Mouse (Mus musculus) myocyte (in vitro differentiated cells): ENCODE data around the gene Olfr878. TPM values are rescaled to one million over a fixed set of nuclear protein-coding genes. Genes with fewer than 3 reads are reported as not detected.

Experiments
- H3K27me3 ChIP-seq: one replicate; pipeline ENCODE4 v1.6.1; 2011; ENCODE audit not compliant: control insufficient read depth, insufficient read depth, insufficient read length
- H3K36me3 ChIP-seq: one replicate; pipeline ENCODE4 v1.6.1; 2011; ENCODE audit not compliant: control insufficient read depth, insufficient read depth
- H3K4me2 ChIP-seq: one replicate; pipeline ENCODE4 v1.6.1; 2011; ENCODE audit warnings: low read depth, control low read depth
- H3K4me3 ChIP-seq: one replicate; pipeline ENCODE4 v1.5.1; 2011; ENCODE audit warnings: mild to moderate bottlenecking, control low read depth, moderate library complexity
- H3K79me2 ChIP-seq: one replicate; pipeline ENCODE4 v1.6.1; 2011; ENCODE audit not compliant: control insufficient read depth, insufficient read depth
- H3ac ChIP-seq: one replicate; pipeline ENCODE4 v1.6.1; 2011; ENCODE audit not compliant: control insufficient read depth, insufficient read length
- CEBPB ChIP-seq: IDR thresholded peaks from 2 replicates; pipeline ENCODE4 v1.6.1; 2011; ENCODE audit warnings: mild to moderate bottlenecking, moderate library complexity; ENCODE audit not compliant: poor library complexity, insufficient read depth, severe bottlenecking
- E2F4 ChIP-seq: IDR thresholded peaks from one replicate; pipeline ENCODE4 v1.6.1; 2011; ENCODE audit warnings: mild to moderate bottlenecking, control low read depth, moderate library complexity; ENCODE audit not compliant: insufficient read depth
- MAX ChIP-seq: IDR thresholded peaks from one replicate; pipeline ENCODE4 v1.6.1; 2011; ENCODE audit warnings: low read depth, mild to moderate bottlenecking, control low read depth
- MYOD1 ChIP-seq, 3 experiments: IDR thresholded peaks; one replicate each; pipeline ENCODE4 v1.6.1; 2011; ENCODE audit warnings: control low read depth in 2 of 3, low read depth in 2 of 3, mild to moderate bottlenecking in 2 of 3, moderate library complexity in 1 of 3; ENCODE audit not compliant: insufficient read length in 2 of 3, control insufficient read depth in 1 of 3
- MYOG ChIP-seq, 3 experiments: IDR thresholded peaks; one replicate each; pipeline ENCODE4 v1.6.1; 2011; ENCODE audit warnings: control low read depth in 2 of 3, low read depth in 2 of 3, mild to moderate bottlenecking in 2 of 3; ENCODE audit not compliant: insufficient read length in 2 of 3, control insufficient read depth in 1 of 3, insufficient read depth in 1 of 3
- POLR2A ChIP-seq: IDR thresholded peaks from one replicate; pipeline ENCODE4 v1.6.1; 2011; ENCODE audit warnings: low read depth, mild to moderate bottlenecking, control low read depth, moderate library complexity; ENCODE audit not compliant: insufficient read length
- POLR2AphosphoS2 ChIP-seq: IDR thresholded peaks from one replicate; pipeline ENCODE4 v1.6.1; 2011; ENCODE audit warnings: low read depth, control low read depth; ENCODE audit not compliant: insufficient read length
- REST ChIP-seq: IDR thresholded peaks from one replicate; pipeline ENCODE4 v1.6.1; 2011; ENCODE audit warnings: mild to moderate bottlenecking, control low read depth, moderate library complexity; ENCODE audit not compliant: insufficient read depth, insufficient read length
- SRF ChIP-seq: IDR thresholded peaks from one replicate; pipeline ENCODE4 v1.6.1; 2011; ENCODE audit warnings: low read depth; ENCODE audit not compliant: control insufficient read depth, insufficient read length
- TCF12 ChIP-seq: IDR thresholded peaks from one replicate; pipeline ENCODE4 v1.6.1; 2011; ENCODE audit warnings: mild to moderate bottlenecking, control low read depth; ENCODE audit not compliant: poor library complexity, insufficient read depth, severe bottlenecking
- TCF3 ChIP-seq: IDR thresholded peaks from one replicate; pipeline ENCODE4 v1.6.1; 2011; ENCODE audit warnings: low read depth, control low read depth; ENCODE audit not compliant: insufficient read length
- USF1 ChIP-seq: IDR thresholded peaks from one replicate; pipeline ENCODE4 v1.6.1; 2011; ENCODE audit warnings: low read depth, mild to moderate bottlenecking, control low read depth, moderate library complexity
- polyA plus RNA-seq: library from polyadenylated mRNA; unstranded; fragments of >200 nt; fragmentation: generic; extraction: Trizol; gene quantifications from one replicate; pipeline ENCODE4 v1.2.1, GENCODE M21; 2012; ENCODE audit warnings: missing spikeins

Gene Olfr878
- polyA plus RNA-seq, 1 experiment = not detected

DNA sequence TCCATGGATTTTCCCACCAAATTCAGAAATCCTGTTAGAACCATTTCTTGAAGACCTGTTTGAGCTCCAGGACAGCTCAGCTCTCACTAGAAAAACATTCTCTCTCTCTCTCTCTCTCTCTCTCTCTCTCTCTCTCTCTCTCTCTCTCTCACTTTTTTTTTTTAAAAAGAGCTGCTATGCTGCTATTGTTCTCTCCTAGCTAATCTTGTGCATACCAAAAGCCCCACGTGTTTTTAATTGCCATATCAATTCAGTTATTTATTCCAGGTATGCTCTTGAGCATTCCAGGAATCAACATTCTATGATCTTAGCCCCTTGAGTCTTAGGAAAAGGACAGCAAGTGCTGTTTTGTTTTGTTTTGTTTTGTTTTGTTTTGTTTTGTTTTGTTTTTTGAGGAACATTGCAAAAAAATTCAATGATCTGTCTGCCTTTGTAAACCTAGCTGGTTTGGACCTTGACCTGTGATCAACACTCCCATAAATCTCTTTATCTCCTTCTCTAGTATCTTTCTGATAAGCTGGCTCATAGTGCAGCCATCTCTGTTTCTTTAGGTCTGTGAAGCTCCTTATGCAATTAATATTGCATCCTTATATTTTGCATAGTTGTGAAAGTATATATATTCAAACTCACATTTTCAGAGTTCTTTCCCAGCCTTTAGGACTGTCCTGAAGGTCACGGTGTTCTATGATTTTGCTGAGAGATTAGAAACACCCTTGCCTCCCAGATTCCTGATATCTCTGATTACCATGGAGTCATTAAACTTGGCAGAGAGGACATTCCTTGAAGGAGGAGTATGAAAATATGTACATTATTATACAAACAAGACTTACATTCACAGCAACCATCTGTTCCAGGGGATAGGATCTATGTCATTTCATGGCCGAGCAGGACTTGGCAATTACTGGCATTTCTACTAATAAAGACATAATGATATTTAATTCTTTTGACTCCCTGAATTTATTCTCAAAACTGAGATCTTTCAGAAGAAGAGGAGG is 8.7 kb downstream of the Olfr878 start:
- no peaks in the 10 kb centered on the region for H3K27me3 ChIP-seq
- no peak overlapping the region for H3K4me2 ChIP-seq
- no peaks in the 10 kb centered on the region for H3K36me3 ChIP-seq
- TF ChIP-seq SRF (no peak), TCF3 (no peak), POLR2A (no peak), CEBPB (no peak), MAX (no peak), TCF12 (no peak), USF1 (no peak), REST (no peak), MYOD1 (IDR thresholded peaks at IDR 0.05; ENCODE audit: control insufficient read depth in 1 of 3, insufficient read length in 2 of 3, low read depth in 2 of 3) (no peak), MYOG (IDR thresholded peaks at IDR 0.05; ENCODE audit: control insufficient read depth in 1 of 3, insufficient read depth in 1 of 3, insufficient read length in 2 of 3, low read depth in 2 of 3) (no peak)
- no peak overlapping the region for H3ac ChIP-seq
- H3K79me2 ChIP-seq = no peaks in the 10 kb centered on the region
- H3K4me3 ChIP-seq = no peak overlapping the region

DNA sequence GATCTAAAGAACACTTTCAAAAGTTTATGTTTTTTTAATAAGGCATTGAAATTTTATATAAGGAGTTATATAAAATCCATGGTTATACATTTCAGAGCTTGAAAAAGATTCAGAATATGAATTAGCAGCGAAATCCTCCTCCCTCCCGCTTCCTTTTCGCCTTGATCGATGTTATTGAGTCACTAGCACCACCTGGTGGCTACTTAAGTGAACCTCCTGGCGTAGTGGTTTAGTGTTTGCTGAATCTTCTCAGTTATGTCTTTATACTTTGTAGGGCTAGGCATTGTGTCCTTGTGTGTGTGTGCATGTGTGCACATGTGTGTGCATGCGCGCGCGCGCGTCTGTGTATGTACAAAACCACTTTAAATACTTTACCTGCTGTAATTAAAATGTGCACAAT is 14.9 kb downstream of the Olfr878 start:
- no peak overlapping the region for H3ac ChIP-seq
- no peak overlapping the region for H3K4me3 ChIP-seq
- no peaks in the 10 kb centered on the region for H3K79me2 ChIP-seq
- no peaks in the 10 kb centered on the region for H3K27me3 ChIP-seq
- H3K36me3 ChIP-seq = no peaks in the 10 kb centered on the region
- H3K4me2 ChIP-seq = no peak overlapping the region
- TF ChIP-seq POLR2AphosphoS2 (no peak), POLR2A (no peak), CEBPB (no peak), TCF12 (no peak), MYOG (IDR thresholded peaks at IDR 0.05; ENCODE audit: control insufficient read depth in 1 of 3, insufficient read depth in 1 of 3, insufficient read length in 2 of 3, low read depth in 2 of 3) (no peak), REST (no peak)

DNA sequence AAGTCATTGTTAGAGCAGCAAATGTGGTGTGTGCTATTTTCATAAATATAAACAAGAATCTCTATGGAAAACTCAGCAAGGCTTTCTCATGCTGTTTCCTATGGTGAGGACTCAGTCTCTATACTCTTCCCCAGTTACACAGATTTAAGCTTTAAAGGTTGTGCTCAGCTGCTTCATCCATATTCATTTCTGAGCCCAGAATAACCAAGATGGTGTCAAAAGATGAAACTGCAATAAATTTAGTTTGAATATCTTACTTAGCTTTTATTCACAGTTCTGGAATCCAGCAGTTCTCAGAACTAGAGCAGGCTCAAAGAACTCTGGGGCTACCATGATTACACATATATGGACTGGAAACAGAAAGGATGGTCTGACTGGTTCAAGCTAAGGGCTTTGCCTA is 16.5 kb downstream of the Olfr878 start:
- H3K36me3 ChIP-seq = no peaks in the 10 kb centered on the region
- TF ChIP-seq POLR2AphosphoS2 = no peak
- TF ChIP-seq MAX = no peak
- no peak for TF ChIP-seq TCF12
- TF ChIP-seq REST = no peak
- no peak for TF ChIP-seq TCF3
- no peak for TF ChIP-seq MYOD1 (IDR thresholded peaks at IDR 0.05; ENCODE audit: control insufficient read depth in 1 of 3, insufficient read length in 2 of 3, low read depth in 2 of 3)
- no peak for TF ChIP-seq CEBPB
- no peak for TF ChIP-seq POLR2A
- no peak for TF ChIP-seq MYOG (IDR thresholded peaks at IDR 0.05; ENCODE audit: control insufficient read depth in 1 of 3, insufficient read depth in 1 of 3, insufficient read length in 2 of 3, low read depth in 2 of 3)
- no peak for TF ChIP-seq SRF
- no peak for TF ChIP-seq USF1
- no peak for TF ChIP-seq E2F4
- H3K4me3 ChIP-seq = no peak overlapping the region
- no peak overlapping the region for H3ac ChIP-seq
- no peaks in the 10 kb centered on the region for H3K27me3 ChIP-seq
- H3K4me2 ChIP-seq = no peak overlapping the region
- no peaks in the 10 kb centered on the region for H3K79me2 ChIP-seq

DNA sequence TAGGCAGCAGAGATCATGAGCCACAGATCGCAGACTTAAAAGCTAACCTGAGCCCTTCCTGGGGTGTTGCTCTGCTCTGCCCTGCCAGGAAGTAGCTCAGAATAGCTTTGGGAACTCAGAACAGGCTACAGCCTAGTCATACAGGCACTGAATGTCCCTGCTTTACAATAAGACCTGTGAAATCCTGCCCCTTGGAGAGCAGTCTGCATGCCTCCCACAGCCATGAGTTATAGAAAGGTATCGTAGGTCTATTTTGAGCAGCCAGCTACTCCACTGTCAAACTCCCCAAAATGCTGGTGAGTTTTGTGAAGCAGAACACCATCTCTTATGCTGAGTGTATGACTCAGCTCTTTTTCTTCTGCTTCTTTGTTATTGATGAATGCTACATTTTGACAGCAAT is 23.5 kb downstream of the Olfr878 start:
- TF ChIP-seq USF1 (no peak), POLR2A (no peak), TCF3 (no peak), MYOG (IDR thresholded peaks at IDR 0.05; ENCODE audit: control insufficient read depth in 1 of 3, insufficient read depth in 1 of 3, insufficient read length in 2 of 3, low read depth in 2 of 3) (no peak), TCF12 (no peak)
- Histone ChIP-seq H3K4me3 (no peak overlapping the region), H3K27me3 (no peaks in the 10 kb centered on the region), H3K4me2 (no peak overlapping the region), H3K79me2 (no peaks in the 10 kb centered on the region), H3K36me3 (no peaks in the 10 kb centered on the region), H3ac (no peak overlapping the region)

Other genes starting within 250 kb of the Olfr878 start
- gene Panx3, start 248.6 kb upstream of the Olfr878 start, polyA plus RNA-seq = 0.02 TPM
- gene Olfr160, start 201.6 kb upstream of the Olfr878 start, polyA plus RNA-seq = not detected
- not detected for gene Olfr874, start 172.7 kb upstream of the Olfr878 start, polyA plus RNA-seq
- not detected for gene Olfr875, start 146.0 kb upstream of the Olfr878 start, polyA plus RNA-seq
- gene Olfr876, start 114.8 kb upstream of the Olfr878 start, polyA plus RNA-seq = not detected
- not detected for gene Olfr877, start 63.6 kb upstream of the Olfr878 start, polyA plus RNA-seq
- gene Olfr145, start 21.1 kb upstream of the Olfr878 start, polyA plus RNA-seq = not detected
- not detected for gene Olfr881, start 74.0 kb downstream of the Olfr878 start, polyA plus RNA-seq
- not detected for gene Olfr883, start 108.0 kb downstream of the Olfr878 start, polyA plus RNA-seq
- gene Olfr884, start 128.7 kb downstream of the Olfr878 start, polyA plus RNA-seq = not detected
- gene Olfr885, start 143.5 kb downstream of the Olfr878 start, polyA plus RNA-seq = not detected
- gene Olfr887, start 166.2 kb downstream of the Olfr878 start, polyA plus RNA-seq = not detected
- gene Olfr888, start 190.3 kb downstream of the Olfr878 start, polyA plus RNA-seq = not detected
- not detected for gene Olfr889, start 197.4 kb downstream of the Olfr878 start, polyA plus RNA-seq
- gene Olfr890, start 224.7 kb downstream of the Olfr878 start, polyA plus RNA-seq = not detected